Mouse (Mus musculus) neutrophil, adult 5-6 weeks (primary cell): ENCODE measurements around the gene Pcolce. TPM values are rescaled to one million over a fixed set of nuclear protein-coding genes. Genes with fewer than 3 reads are reported as not detected.
"Not testable (repeated sequence)": the region's sequence is repeated elsewhere in the genome, so short reads cannot be mapped to it uniquely, and the experiment has no call there.

Experiments used
- ATAC-seq: fragments of 151-379, 151-347 bp; 2 replicates; pipeline ENCODE4 v1.8.0; 2017; ENCODE audit warnings: mild to moderate bottlenecking, moderate TSS enrichment; ENCODE audit not compliant: insufficient number of reproducible peaks, poor library complexity, low FRiP score, severe bottlenecking; ENCODE audit errors: extremely low read depth
- total RNA-seq: library from RNA; stranded (forward); fragments of 200-1000 nt; gene quantifications from 2 replicates; pipeline ENCODE4 v1.2.3, GENCODE M21; 2017

Pcolce gene
- total RNA-seq, 1 experiment from 2014 or later, result 0.58 TPM

DNA sequence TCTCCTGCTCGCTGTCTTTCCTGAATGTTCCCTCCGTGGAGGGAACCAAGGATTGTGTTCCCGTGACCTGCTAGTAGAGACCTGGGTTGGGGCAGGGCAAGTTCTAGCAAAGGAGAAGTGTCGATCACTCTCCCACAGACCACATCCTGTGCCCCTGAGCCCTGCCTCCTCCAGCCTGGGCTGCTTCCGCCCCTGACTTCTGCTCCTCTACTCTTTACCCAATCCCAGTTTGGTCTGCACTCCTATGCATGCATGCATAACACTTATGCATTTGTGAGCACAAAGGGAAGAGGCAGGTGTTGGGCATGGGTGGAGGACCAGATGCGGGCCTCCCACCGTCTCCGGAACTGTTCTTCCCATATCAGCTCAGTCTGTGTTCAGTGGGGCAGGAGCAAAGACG lies 17.6 kb upstream of the Pcolce start:
- ATAC-seq, result peak; percentile 47

DNA sequence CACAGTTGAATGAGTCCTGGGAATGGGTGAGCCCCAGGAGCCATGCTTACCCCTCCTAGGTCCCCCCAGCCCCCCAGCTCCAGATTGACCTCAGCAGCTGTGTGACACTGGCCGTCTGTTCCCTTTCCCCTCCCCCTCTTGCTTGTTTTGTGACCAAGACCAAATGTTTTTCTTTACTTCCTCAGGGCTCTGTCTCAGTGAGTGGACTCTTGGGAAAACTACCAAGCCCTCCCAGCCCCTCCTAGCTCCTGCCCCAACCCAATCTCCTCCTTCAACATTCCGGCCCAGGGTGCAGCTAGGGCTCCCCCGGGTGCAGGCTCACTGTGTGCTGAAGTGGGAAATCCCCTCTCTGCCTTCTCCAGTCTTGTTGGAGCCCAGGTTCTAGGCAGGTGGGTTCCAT lies 17.0 kb upstream of the Pcolce start:
- ATAC-seq, result no peak

DNA sequence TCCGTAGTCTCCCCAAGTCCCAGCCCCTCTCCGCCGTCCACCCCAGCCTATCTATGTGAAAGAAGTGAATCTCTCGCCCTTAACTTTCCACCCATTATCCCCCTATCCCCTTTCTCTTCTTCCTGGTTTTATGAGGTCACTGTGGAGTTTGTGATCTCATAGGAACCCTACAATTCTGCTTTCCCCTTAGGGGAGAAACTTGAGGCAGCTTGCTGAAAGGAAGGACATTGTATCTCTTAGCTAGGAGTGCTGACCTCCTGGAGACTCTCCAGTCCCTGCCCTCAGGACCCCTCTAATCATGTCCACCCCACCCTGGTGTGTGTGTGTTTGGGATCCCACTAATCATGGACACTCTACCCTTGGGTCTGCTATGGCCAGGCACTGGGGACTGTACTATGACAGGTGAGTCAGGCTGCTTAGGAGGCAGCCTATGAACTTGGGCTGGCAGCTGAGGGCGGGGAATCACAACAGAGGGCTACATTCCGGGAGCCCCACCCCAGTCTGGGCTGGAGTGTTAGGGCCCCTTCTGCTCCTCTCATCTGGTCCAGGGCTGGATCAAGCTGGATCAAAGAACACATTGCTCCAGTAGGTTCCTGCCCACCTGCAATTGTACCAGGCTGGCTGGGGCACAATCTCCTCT lies 16.4 kb upstream of the Pcolce start:
- ATAC-seq, result no peak

DNA sequence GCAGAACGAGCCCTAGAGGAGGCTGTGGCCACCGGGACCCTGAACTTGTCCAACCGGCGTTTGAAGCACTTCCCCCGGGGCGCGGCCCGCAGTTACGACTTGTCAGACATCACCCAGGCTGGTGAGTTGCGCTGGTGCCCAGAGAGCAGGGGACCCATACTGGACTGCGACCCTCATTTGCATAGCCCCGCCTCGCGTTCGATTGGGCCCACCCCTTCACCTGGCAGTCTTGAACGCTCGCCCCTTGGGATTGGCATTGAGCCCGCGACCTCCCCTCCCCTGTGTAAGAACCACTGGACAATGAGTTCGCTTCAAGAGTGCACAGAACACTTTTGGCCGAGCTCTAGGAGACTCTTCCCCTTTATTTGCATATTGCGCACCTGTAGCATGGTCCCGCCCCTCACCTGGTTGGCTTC lies 15.7 kb upstream of the Pcolce start:
- ATAC-seq, result no peak

GRCm38 (mm10) chr5:137628498-137629305 lies 15.1 kb upstream of the Pcolce start, which contains the start of the genes Fbxo24, Lrch4 and Gm20605:
Gene Fbxo24 (minus strand): TSS chr5:137629002.
Gene Lrch4 (plus strand): TSS chr5:137629121.
Gene Gm20605 (plus strand): TSS chr5:137629175.
- ATAC-seq, result peak; percentile 75

GRCm38 (mm10) chr5:137627991-137628390 lies 14.4 kb upstream of the Pcolce start:
- ATAC-seq, result no peak

- ATAC-seq, result no peak
Observed at GRCm38 (mm10) chr5:137623937-137624530, 10.4 kb upstream of the Pcolce start.

GRCm38 (mm10) chr5:137615347-137615746 lies 1.8 kb upstream of the Pcolce start:
- no peak for ATAC-seq

GRCm38 (mm10) chr5:137614921-137615320 lies 1.3 kb upstream of the Pcolce start:
- ATAC-seq, result not testable (repeated sequence)

DNA sequence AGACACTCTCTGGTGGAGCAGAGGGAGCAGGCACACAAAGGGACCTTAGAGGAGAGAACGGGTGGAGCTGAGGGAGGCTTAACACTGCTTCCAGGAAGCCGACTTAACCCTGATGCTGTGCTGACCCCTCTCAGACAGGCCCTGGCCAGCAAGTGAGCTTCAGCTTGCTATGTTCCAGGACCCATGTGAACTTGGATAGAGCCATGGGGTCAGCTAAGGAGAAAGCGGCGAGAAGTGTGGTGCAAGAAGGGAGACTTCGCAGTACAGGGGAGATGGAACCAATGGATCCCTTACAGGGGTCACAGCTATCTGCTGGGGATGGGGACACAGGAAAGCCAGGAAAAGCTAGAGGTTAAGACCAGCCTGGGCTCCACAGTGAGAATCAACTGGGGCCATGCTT lies 508 bp downstream of the Pcolce start:
- no peak for ATAC-seq

GRCm38 (mm10) chr5:137611245-137611602 lies 2.4 kb downstream of the Pcolce start:
- ATAC-seq, result no peak

GRCm38 (mm10) chr5:137610548-137611244 lies 2.9 kb downstream of the Pcolce start:
- no peak for ATAC-seq

DNA sequence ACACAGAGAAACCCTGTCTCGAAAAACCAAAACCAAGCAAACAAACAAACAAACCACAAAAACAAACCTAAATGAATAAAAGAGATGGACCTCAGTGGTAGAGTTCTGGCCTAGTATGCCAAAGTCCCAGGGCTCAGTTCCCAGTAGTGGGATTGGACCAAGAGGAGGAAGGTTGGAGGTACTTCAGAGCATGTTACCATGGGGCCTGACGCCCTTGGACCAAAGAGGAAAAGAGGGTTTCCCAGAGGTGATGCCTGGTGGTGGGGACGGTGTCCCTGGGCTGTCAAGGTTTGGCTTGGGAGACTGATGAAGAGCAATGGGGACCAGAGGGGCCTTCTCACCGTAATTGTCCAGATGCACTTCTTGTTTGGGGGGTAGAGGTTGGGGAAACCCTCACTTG lies 3.5 kb downstream of the Pcolce start:
- ATAC-seq, result no peak

- ATAC-seq, result no peak
Observed at GRCm38 (mm10) chr5:137609292-137609691, 4.3 kb downstream of the Pcolce start.

DNA sequence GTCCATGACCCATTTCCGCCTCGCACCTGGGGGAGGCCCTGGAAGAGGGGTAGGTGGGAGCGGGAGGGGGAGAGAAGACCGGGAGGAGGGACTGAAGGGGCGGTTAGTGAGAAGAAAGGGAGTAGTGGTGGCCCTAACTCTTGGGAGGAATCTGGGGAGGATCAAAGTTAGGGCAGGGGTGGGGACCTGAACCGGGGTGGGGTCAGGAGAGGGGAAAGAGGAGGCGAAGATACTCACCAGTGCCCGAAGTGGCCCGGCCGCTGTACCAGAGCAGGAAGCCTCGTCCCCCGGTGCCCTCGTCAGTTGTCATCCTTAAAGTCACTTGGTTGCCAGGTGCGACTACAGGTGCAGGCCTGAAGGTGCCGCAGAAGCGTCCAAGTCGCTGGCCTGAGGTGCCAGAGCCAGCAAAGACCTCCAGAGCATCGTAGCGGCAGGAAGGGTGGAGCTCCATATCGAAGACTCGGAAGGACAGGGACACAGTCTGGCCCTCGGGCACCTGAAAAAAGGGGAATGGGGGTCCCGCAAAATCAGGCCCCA lies 4.9 kb downstream of the Pcolce start:
- ATAC-seq, result no peak

- no peak for ATAC-seq
Observed at GRCm38 (mm10) chr5:137607860-137608653, 5.5 kb downstream of the Pcolce start.

DNA sequence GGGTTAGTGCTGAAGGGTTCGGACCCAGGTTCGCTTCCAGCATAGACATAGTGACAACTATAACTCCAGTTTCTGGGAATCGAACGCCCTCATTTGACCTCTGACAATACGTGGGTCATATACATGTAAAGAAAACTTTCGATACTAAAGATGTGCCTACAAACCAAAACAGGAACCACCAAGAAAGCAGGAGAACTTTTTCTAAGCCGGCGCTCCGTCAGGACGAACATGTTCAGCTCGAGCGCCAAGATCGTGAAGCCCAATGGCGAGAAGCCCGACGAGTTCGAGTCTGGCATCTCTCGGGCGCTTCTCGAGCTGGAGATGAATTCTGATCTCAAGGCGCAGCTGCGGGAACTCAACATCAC lies 12.2 kb downstream of the Pcolce start:
- ATAC-seq, result no peak

GRCm38 (mm10) chr5:137600619-137601364 lies 12.8 kb downstream of the Pcolce start, which contains the start of gene Mospd3:
Gene Mospd3 (minus strand): TSS chr5:137601058.
- ATAC-seq, result peak; percentile 92
